ENCODE assay signal across 20 mouse cellular contexts in the genomic region with DNA sequence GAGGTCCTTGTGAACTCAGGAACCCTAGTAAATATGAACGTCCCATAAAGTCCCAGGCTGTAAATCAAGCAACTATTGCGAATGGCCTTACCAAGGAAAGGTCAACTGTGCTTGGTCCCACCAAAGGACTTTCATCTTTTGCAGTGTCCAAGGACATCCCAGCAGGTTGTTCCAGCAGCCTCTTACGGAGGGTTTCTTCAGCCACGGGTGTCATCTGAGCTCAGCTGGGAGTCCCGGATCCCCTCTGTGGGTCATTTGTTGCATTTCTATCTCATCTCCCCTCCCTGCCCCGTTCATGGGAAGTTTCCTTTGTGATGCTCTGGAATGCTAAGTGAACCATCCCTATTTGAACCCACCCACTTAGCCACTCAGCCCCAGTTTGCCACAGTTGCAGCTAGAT.
DNase-seq lines count a peak whose midpoint lies in the region; ATAC-seq and TF ChIP-seq lines count a peak whose summit lies in the region.
"Had no signal": no experiment of that assay in that cellular context is flagged by ENCODE, and none has a peak within 500 bp of the region (broad histone marks: within the 10 kb centered on the region; RNA-seq: fewer than 3 reads in every experiment).

No protein-coding gene starts in this region.

- H3K36me3 ChIP-seq in hindbrain, embryonic 14.5 days (replicated peaks; ENCODE audit: control insufficient read depth, insufficient read depth) = no peaks in the 10 kb centered on the region
- H3K36me3 ChIP-seq in hindbrain, embryonic 11.5 days (ENCODE audit: control insufficient read depth, insufficient read depth, low read length) = no peaks in the 10 kb centered on the region
- no peaks in the 10 kb centered on the region for H3K36me3 ChIP-seq in midbrain, postnatal 0 days (ENCODE audit: insufficient read depth, low read length)
- H3K36me3 ChIP-seq: embryonic facial prominence, embryonic 10.5 days had no signal

- no peak for ATAC-seq in hindbrain, embryonic 14.5 days (ENCODE audit: low FRiP score)
- ATAC-seq in hindbrain, embryonic 11.5 days (ENCODE audit: low FRiP score) = no peak
- no peak for ATAC-seq in midbrain, postnatal 0 days (ENCODE audit: low FRiP score)
- ATAC-seq: activated CD4-positive, CD25-positive, alpha-beta regulatory T cell, adult 4 months; CD4-positive, CD25-positive, alpha-beta regulatory T cell, adult 4 months; intestine, postnatal 0 days had no signal

- H3K27ac ChIP-seq in hindbrain, embryonic 14.5 days = peak overlapping the region; percentile 78
- H3K27ac ChIP-seq in hindbrain, embryonic 11.5 days (ENCODE audit: low read depth, low read length) = no peak overlapping the region
- H3K27ac ChIP-seq in midbrain, postnatal 0 days (ENCODE audit: low read depth, low read length) = peak overlapping the region; percentile 52; the same call in 1 of the 2 replicates
- no peak overlapping the region for H3K27ac ChIP-seq in layer of hippocampus, adult 2 months
- H3K27ac ChIP-seq: embryonic facial prominence, embryonic 10.5 days; macrophage had no signal

- H3K27me3 ChIP-seq in hindbrain, embryonic 14.5 days (ENCODE audit: control insufficient read depth, insufficient read depth, low read length) = no peaks in the 10 kb centered on the region
- H3K27me3 ChIP-seq in hindbrain, embryonic 11.5 days (ENCODE audit: control insufficient read depth, insufficient read depth, low read length) = no peaks in the 10 kb centered on the region
- H3K27me3 ChIP-seq in midbrain, postnatal 0 days (ENCODE audit: insufficient read depth, low read length) = no peaks in the 10 kb centered on the region

- DNase-seq in hindbrain, embryonic 14.5 days (ENCODE audit: low spot score) = no peak
- no peak for DNase-seq in hindbrain, embryonic 11.5 days (ENCODE audit: low spot score)
- peak; percentile 86 for DNase-seq in R1 (ENCODE audit: low read depth, low spot score)
- peak; percentile 56 for DNase-seq in adrenal gland, postnatal 14 days
- DNase-seq in midbrain, postnatal 0 days (ENCODE audit: low spot score) = no peak
- DNase-seq in layer of hippocampus, adult 2 months (ENCODE audit: low spot score in 2 of 2) = no peak
- no peak for DNase-seq in heart, postnatal 4 days
- DNase-seq: cerebellum, postnatal 10 days; gastrocnemius, postnatal 14 days; heart, postnatal 10 days; kidney, postnatal 14 days; lung, embryonic 14.5 days; thymus, adult 2 months had no signal

- H3K4me2 ChIP-seq in hindbrain, embryonic 14.5 days (replicated peaks) = no peak overlapping the region
- no peak overlapping the region for H3K4me2 ChIP-seq in hindbrain, embryonic 11.5 days (replicated peaks; ENCODE audit: low read depth, low read length)
- no peak overlapping the region for H3K4me2 ChIP-seq in midbrain, postnatal 0 days (ENCODE audit: low read depth, low read length, poor library complexity, severe bottlenecking)
- H3K4me2 ChIP-seq: liver, embryonic 11.5 days; lung, embryonic 14.5 days had no signal

- peaks cover 24% of the 10 kb centered on the region for H3K4me1 ChIP-seq in hindbrain, embryonic 14.5 days (replicated peaks; ENCODE audit: control insufficient read depth, insufficient read depth, low read length)
- peaks cover 4% of the 10 kb centered on the region; the same call in 1 of the 2 replicates for H3K4me1 ChIP-seq in hindbrain, embryonic 11.5 days (replicated peaks; ENCODE audit: control insufficient read depth, insufficient read depth, low read length)
- no peaks in the 10 kb centered on the region for H3K4me1 ChIP-seq in midbrain, postnatal 0 days (ENCODE audit: insufficient read depth, low read length)

- no peak overlapping the region for H3K9ac ChIP-seq in hindbrain, embryonic 14.5 days
- no peak overlapping the region for H3K9ac ChIP-seq in hindbrain, embryonic 11.5 days (ENCODE audit: low read depth, low read length)
- no peak overlapping the region for H3K9ac ChIP-seq in midbrain, postnatal 0 days (replicated peaks; ENCODE audit: low read length, poor library complexity, severe bottlenecking)
- H3K9ac ChIP-seq: lung, embryonic 14.5 days had no signal

- no peaks in the 10 kb centered on the region for H3K9me3 ChIP-seq in hindbrain, embryonic 14.5 days (ENCODE audit: control insufficient read depth, low read length)
- H3K9me3 ChIP-seq in hindbrain, embryonic 11.5 days (ENCODE audit: control insufficient read depth, low read length) = no peaks in the 10 kb centered on the region
- no peaks in the 10 kb centered on the region for H3K9me3 ChIP-seq in midbrain, postnatal 0 days (ENCODE audit: low read length)
- H3K9me3 ChIP-seq: embryonic facial prominence, embryonic 10.5 days had no signal

- WGBS in hindbrain, embryonic 14.5 days = 23% methylated on average over 6 of the region's 6 CpGs
- WGBS in hindbrain, embryonic 11.5 days = 35% methylated on average over 6 of the region's 6 CpGs
- WGBS in midbrain, postnatal 0 days = 29% methylated on average over 6 of the region's 6 CpGs

- TF ChIP-seq CTCF in midbrain, postnatal 0 days (IDR thresholded peaks at IDR 0.05) = no peak
- no peak for TF ChIP-seq CTCF in layer of hippocampus, adult 2 months (conservative IDR thresholded peaks at IDR 0.05)

- no peak overlapping the region for H3K4me3 ChIP-seq in hindbrain, embryonic 14.5 days (replicated peaks; ENCODE audit: low read length)
- no peak overlapping the region for H3K4me3 ChIP-seq in hindbrain, embryonic 11.5 days (ENCODE audit: low read depth, low read length)
- no peak overlapping the region for H3K4me3 ChIP-seq in midbrain, postnatal 0 days (ENCODE audit: low read depth, low read length)
- H3K4me3 ChIP-seq in layer of hippocampus, adult 2 months = no peak overlapping the region
- H3K4me3 ChIP-seq: embryonic facial prominence, embryonic 10.5 days; erythroblast, embryonic 14.5 days had no signal

Comparison
In these comparisons a context has a peak if more than half of its experiments do, and no peak if none do; other contexts are left out.
1. H3K27ac ChIP-seq: peak in hindbrain, embryonic 14.5 days (single experiment) and midbrain, postnatal 0 days (single experiment); none in hindbrain, embryonic 11.5 days (single experiment) and layer of hippocampus, adult 2 months (single experiment).
2. DNase-seq: peak in R1 (single experiment) and adrenal gland, postnatal 14 days (single experiment); none in hindbrain, embryonic 14.5 days (single experiment), hindbrain, embryonic 11.5 days (single experiment), midbrain, postnatal 0 days (single experiment), layer of hippocampus, adult 2 months (0 of 2) and heart, postnatal 4 days (single experiment).